Mouse (Mus musculus) cerebellum, adult 11 months (tissue): Measurements from ENCODE around the gene 4632433K11Rik.

Experiments used
- DNase-seq: peaks from one replicate; pipeline ENCODE4 v3.0.0; 2022

The 4632433K11Rik gene

DNA sequence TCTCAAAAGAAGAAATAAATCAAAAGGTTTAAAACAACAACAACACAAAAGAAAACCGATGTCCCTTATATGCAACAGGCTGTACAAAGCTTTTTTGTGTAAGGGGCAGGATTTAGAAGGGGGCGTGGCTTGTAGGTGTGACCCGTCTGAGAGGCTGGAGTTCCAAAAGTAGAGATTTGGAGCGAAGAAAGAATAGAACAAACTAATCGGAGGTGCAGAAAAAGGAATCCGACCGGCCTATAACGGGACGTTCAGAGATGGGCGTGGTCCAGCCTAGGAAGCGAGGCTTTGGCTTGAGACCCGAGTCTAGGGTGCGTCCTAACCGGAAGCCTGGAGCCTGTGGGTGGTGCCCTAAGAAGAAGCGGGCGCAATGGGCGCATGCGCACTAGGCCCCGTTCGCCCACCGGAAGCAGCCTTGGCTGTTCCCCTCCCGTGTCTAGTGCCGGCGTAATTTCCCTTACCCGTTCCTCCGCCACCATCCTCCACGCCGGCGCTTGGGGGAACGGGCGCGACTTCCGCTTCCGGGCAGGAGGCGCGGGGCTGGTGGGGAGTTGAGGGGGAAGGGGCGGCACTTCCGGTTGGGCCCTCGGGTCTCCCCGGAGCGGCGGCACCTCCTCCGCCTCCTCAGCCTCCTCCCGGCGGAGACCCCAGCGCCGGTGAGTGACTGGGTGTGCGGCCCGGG lies 13.8 kb upstream of the 4632433K11Rik start, which contains the start of the genes Zfp865 and Ccdc106:
Gene Zfp865 (plus strand): TSS at position 377 of the 682 bp plus-strand sequence.
Gene Ccdc106 (plus strand): TSS at position 554 of the 682 bp plus-strand sequence.
- peak; percentile 98 for DNase-seq

DNA sequence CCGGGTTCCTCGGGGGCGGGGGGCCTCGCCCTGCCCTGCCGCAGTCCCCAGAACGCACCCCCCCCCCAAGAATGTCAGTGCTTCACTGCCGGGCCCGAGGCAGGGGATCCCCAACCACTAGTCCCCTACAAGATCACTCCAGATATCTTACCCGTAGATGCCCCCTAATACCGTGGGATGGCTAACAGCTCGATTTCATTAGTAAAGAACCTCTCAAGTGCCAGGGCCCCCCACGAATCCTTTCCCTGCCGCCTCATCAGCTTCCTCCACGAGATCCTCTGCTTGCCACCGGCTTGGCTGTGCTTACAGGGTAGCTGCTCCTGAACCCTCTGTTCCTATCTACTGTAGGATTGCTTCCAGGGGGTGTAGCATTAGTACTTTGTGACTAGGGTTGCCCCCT lies 13.2 kb upstream of the 4632433K11Rik start:
- no peak for DNase-seq

DNA sequence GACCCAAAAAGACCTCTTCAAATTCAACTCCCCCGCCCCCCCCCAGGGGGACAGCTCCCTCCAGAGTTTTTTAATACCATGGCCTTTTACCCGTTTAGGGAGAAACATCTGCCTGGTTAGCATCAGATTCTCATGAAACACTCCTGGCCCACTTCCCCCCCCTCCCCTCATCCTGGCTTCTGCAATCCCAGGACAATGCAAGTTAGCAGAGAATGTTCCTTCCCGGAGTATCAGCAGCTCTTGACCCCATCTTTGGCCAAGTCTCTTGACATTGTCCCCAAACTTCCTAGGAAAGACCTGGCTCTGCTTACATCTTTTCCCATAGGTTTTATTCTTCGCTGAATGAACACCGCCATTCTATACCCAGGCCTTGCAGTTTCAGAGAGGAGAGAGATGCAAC lies 12.7 kb upstream of the 4632433K11Rik start:
- no peak for DNase-seq

DNA sequence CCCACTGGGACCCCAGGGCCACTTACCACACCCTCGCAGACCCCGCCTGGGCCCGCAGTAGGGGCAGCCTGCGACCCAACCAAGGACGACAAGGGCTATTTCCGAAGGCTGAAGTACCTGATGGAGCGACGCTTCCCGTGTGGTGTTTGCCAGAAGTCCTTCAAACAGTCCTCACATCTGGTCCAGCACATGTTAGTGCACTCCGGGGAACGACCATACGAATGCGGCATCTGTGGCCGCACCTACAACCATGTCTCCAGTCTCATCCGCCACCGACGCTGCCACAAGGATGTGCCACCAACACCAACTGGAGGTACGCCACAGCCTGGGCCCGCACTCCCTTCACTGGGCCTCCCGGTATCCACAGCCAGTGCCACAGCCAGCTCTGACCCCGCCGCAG lies 4.4 kb upstream of the 4632433K11Rik start:
- no peak for DNase-seq

DNA sequence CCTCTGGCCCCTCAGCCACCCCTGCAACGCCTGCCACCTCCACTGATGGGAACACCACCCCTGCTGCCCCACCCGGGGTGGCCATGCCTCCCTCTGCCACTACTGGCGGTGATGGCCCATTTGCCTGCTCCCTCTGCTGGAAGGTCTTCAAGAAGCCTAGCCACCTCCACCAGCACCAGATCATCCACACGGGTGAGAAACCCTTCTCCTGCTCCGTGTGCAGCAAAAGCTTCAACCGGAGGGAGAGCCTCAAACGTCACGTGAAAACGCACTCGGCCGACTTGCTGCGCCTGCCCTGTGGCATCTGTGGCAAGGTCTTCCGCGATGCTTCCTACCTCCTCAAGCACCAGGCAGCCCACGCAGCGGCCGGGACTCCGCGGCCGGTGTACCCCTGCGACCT lies 4.0 kb upstream of the 4632433K11Rik start:
- DNase-seq, result no peak

DNA sequence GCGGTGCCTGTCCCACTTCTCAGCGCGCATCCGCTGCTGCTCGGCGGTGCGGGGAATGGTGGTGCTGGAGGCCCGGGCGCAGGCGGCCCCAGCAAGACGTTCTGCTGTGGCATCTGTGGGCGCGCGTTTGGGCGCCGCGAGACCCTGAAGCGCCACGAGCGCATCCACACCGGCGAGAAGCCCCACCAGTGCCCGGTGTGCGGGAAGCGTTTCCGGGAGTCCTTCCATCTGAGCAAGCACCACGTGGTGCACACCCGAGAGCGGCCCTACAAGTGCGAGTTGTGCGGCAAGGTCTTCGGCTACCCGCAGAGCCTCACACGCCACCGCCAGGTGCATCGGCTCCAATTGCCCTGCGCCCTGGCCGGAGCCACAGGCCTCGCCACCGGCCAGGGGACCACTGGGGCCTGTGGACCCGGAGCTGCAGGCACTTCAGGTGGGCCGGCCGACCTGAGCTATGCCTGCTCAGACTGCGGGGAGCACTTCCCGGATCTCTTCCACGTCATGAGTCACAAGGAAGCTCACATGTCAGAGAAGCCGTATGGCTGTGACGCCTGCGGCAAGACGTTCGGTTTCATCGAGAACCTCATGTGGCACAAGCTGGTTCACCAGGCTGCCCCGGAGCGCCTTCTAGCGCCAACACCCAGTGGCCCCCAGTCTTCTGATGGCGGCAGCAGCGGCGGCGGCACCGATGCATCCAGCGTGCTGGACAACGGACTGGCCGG lies 3.2 kb upstream of the 4632433K11Rik start:
- no peak for DNase-seq

DNA sequence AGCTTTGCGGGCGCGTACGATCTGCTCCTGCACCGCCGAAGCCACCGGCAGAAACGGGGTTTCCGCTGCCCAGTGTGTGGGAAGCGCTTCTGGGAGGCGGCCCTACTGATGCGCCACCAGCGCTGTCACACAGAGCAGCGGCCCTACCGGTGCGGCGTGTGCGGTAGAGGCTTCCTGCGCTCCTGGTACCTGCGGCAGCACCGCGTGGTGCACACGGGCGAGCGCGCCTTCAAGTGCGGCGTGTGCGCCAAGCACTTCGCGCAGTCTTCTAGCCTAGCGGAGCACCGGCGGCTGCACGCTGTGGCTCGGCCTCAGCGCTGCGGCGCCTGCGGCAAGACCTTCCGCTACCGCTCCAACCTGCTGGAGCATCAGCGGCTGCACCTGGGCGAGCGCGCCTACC lies 2.4 kb upstream of the 4632433K11Rik start:
- no peak for DNase-seq

DNA sequence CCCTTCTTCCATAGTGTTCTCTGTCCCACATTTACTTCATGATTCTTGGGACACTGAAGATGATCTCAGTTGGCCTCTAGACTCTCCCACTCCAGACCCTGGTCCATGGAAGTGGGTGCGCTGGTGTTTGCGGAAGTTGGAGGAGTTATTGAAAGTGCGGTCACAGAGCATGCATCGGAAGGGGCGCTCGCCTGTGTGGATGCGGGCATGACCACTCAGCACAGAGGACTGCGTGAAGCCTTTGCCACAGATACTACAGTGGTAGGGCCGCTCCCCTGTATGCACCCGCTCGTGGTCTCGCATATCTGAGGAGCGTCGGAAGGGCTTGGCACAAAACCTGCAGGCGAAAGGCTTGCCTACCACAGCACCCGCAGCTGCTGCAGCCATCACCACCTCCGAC lies 1.7 kb downstream of the 4632433K11Rik start:
- DNase-seq, result no peak

DNA sequence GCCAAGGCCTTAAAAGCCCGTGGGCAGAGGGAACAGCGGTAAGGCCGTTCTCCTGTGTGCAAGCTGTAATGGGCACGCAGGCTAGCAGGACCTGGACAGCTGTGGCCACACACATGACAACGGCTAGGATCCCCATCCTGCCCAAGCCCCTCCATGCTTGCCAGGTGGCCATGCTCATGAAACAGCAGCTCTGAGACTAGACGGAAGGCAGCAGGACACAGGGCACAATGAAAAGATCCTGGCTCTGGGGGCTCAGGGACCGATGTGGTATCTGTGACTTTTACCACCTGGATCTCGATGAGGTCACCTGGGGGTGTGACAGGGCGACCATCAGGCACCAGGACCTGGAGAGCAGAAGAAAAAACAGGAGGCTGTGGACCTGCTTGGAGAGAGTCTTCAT lies 2.2 kb downstream of the 4632433K11Rik start:
- no peak for DNase-seq

DNA sequence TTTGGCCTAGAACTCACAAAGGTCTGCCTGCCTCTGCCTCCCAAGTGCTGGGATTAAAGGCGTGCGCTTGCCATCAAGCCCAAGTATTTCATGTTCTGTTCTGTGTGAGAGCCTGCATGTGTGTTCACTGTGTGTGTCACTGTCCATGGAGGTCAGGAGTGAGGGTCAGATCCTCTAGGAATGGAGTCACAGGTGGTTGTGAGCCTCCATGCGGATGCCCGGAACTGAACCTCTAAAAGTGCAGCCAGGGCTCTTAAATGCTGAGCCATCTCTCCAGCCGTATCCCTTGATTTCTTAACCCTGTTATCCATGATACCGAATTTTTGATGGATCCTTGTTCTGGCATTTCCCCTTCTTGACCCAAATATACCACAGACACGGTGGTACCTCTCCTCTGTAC lies 3.1 kb downstream of the 4632433K11Rik start:
- no peak for DNase-seq

DNA sequence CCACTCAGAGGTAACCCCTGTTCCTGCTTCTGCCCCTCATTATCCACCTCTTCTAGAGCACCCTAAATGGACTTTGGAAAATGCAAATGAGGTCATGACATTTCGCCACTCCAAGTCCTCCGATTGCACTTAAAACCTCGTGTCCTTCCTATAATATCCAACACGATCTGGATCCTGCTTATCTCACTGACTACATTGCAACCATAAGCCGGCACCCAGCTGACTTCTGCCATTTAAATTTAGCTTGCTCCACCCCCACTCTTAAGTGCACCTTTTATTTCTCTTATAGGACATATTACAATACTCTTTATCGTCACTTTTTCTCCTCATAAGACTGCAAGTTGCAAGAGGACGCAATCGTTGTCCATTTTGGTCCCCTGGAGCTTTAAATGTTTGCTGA lies 3.5 kb downstream of the 4632433K11Rik start:
- DNase-seq, result no peak

DNA sequence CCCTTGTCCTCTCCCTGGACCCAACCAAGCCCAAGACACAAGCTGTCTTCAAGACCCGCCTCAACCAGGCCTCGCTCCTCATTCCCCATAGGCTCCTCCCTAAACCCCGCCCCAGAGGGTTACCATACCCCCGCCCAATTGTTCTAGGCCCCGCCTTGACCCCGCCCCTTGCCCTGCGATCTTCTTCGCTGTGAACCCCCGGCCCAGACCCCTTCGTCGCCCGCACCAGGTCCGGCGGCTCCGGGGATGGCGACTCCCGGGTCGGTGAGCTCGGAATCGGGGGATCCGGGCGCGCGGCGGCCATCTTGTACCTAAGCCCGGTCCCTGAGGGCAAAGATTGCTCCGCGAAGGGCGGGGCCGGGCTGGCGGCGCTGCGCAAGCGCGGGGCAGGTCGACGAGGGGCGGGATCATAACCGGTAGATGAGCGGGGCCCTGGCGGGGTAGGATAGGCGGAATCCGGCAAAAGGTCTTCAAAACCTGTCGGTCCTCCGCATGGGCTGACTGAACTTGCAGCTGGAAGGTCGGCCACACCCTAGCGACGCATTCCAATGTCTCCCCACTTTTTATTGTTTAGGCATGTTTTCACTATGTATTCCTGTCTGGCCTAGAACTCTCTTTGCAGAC lies 4.3 kb downstream of the 4632433K11Rik start, which contains the start of gene Zfp784:
Gene Zfp784 (minus strand): TSS at position 338 of the 624 bp plus-strand sequence.
- peak; percentile 94 for DNase-seq

DNA sequence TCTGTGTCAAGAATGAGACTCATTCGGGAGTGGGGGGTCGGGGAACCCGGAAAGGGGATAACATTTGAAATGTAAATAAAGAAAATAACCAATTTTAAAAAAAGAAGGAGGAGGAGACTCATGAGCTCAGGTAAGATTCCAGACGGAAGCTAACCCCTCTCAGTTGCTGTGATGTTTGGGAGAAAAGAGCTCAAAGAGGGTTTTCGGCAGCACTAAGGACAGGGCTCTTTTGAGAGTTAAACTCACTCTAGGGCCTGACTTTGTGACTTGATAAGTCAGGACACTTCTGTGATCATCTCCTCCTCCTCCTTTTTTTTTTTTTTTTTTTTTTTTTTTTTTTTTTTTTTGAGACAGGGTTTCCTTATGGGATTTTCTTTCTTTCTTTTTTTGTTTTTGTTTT lies 5.0 kb downstream of the 4632433K11Rik start:
- DNase-seq, result no peak

DNA sequence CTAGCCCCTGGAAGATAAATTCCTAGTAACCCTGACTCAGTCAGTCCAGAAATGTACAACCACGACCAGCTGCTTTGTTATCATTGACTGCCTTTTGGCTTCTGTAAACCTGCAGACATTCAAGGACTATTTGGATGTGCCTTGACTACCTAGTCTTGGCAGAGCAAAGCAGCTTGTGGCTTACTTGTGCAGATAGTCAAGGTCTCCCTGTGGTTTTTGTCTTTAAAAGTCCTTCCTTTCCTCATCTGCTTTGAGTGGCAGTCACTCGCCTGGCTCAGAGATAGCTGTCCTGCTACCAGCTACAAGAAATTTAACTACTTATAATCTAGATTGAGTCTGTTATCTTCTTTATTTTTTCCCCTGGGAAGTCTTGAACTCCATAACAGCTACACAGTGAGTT lies 11.1 kb downstream of the 4632433K11Rik start:
- no peak for DNase-seq

DNA sequence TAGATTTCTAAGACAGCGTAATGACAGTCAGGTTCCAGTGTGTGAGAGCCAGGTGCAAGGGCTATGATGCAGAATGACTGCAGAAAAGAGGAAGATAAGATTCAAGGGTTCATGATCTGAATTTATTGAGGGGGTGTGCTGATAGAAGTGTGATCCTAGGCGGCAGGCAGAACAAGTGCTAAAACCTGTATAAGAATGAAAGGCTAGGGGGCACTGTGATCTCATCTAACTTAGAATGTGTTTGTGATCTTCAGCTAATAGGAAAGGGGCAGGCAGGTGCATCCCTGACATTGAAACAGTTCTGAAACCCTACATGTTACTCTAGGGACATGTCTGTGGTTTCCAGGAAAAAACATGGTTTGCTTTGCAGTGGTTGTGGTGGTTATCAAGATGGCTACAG lies 12.2 kb downstream of the 4632433K11Rik start:
- DNase-seq, result no peak

DNA sequence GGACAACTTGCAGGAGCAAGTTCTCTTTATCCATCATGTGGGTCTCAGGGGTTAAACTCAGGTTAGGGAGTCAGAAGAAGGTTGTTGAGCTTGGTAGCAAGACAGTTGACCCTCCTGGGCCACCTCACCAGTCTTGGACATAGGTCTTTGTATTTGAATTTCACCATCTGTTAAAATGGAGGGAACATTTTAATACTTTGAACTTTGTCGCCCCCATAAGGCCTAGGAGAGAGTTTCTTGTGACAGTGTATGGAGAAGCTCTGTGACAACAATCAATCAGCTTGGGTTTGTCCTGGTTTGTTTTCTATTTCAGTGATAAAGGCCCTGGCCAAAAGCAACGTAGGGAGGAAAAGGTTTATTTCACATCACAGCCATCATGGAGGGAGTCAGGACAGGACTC lies 13.4 kb downstream of the 4632433K11Rik start:
- DNase-seq, result no peak

DNA sequence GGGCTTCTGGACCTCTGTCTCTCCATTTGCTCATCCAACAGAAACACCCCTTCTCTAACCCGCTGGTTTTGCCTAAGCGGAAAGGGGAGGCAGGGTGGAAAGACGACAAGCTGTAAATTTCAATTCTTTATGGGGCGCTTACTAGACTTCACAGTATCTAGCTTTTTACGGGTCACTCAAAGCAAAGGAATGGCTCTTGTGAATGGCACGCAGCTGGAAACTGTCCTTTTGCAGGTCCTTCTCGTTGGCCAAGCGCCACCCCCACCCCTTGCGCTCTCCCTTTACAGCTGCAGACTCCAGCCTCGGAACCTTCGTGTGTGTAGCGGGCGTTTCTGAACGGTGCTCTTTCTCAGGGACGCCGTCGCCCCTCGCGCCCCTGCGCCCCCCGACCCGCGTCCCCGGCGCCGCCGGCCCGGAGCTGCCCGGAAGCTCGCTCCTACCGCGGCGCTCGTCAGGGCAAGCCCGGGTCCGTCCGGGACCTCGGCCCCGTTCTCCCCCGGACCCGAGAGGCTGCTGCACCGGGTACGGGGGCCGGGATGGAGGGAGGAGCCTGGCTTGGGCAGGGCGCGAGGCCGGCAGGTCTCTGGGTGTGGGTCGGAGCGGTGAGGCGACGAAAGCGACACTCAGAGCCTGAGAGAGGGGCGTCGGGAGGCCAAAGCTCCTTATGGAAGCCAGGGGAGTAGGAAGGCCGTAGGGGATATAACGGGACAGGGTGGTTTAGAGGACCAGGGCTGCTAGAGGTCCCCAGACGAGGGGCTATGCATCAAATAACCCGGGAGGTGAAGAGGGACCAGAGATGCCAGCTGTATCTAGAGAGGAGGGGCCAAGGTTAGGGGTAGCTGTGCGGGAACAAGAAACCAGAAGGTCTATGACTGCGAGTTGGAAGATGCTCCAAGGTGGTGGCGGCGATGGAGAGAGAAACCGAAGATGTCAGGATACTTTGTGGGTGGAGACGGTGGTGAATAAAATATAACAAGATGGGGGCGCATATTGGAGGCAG lies 17.6 kb downstream of the 4632433K11Rik start, which contains the start of gene Zfp580:
Gene Zfp580 (plus strand): TSS at position 346 of the 1,000 bp plus-strand sequence.
- DNase-seq, result peak; percentile 82

DNA sequence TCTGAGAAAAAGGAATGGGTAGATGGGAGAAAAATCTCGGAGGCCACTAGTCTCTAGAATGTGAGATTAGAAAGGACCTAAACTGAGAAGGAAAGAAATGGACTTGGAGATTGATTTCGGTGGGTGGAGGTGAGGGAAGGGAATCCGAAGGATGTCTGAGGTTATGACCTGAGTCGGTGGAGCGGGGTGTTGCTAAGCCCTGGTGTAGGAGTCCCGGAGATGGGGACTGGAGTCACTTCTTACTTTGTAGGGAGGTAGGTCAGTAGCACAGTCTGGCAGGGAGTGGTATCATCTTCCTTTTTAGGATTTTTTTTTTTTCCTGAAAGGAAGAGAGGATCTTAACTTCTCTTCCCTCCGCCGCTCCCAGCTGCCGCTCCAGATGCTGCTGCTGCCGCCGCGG lies 18.5 kb downstream of the 4632433K11Rik start:
- DNase-seq, result no peak

DNA sequence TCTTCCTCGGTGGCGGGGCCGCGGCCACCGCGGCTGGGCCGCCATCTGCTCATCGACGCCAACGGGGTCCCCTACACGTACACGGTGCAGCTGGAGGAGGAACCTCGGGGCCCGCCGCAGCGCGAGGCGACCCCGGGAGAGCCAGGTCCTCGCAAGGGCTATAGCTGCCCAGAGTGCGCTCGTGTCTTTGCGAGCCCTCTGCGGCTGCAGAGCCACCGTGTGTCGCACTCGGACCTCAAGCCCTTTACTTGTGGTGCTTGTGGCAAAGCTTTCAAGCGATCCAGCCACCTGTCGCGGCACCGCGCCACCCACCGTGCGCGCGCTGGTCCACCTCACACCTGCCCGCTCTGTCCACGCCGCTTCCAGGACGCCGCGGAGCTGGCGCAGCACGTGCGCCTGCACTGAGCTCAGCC lies 19.0 kb downstream of the 4632433K11Rik start:
- no peak for DNase-seq

DNA sequence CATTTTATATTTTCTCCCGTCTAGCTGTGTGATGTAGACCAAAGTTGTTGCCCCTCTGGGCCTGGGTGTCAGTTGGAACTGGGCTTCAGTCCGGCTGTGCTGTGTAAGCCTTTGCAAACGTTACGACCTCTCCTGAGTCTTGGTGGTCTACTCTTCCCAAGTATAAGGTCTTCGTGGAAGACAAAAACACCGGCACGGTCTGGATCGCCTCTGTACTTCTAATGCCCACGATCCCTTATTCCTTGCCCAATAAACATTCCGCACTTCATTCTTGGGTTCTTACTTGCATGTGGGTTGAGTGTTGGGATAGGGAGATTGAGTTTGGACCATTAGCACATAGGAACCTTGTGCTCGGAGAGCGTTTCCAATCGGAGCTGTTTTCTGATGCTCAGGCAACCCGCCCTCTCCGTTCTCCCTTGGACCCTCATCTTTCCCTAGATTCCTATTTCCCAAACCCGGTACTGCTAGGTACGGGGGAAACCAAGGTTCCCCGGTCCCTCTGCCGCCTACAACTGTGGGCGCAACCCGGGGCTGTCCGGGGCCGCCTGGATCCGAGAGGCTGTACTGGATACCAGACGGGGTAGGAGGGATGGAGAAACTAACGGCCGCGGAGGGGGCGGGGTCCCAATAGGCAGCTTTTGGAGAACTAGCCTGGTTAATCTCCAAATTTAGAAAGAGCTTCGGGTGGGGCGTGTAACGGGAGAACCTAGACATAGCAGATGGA lies 19.7 kb downstream of the 4632433K11Rik start:
- DNase-seq, result no peak

DNA sequence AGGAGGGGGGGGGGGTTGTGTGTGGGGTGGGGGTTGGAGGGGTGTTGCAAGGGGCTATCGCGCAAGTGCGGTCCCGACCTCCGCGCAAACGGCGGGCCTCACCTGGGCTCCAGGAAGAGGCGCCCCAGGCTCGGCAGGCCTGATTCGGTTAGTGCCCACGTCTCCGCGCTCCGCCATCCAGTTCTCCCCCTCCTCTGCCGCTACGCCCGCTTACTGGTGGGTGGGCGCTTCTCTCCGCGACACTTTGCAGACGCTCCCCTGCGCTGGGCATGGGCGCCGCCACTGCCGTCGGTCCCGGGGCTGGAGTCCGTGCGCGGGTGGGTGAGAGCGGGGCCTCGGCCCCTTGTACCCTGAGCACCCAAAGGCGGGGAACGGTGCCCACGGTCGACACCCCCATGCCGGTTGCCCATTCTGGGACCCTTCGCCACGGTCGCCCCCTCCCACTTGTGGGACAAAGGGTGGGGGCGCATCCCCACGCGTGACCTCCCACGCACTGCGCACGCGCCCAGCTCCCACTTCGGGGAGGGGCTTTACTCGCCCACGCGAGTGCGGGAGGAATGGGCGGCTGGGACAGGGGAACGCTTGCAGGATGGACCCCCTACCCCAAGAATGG lies 22.8 kb downstream of the 4632433K11Rik start:
- peak; percentile 63 for DNase-seq
